Mouse (Mus musculus): Measurements from ENCODE around the gene Fbxl7. TPM values are rescaled to one million over a fixed set of nuclear protein-coding genes. Genes with fewer than 3 reads are reported as not detected.

Fbxl7 gene
- total RNA-seq, 2 experiments from 2014 or later: not detected

GRCm38 (mm10) chr15:26703156-26703840, 192.1 kb downstream of the Fbxl7 start:
- no peak for ATAC-seq (replicated peaks; ENCODE audit: poor library complexity, severe bottlenecking)

GRCm38 (mm10) chr15:26701949-26702675, 193.3 kb downstream of the Fbxl7 start:
- ATAC-seq (replicated peaks; ENCODE audit: poor library complexity, severe bottlenecking): no peak

DNA sequence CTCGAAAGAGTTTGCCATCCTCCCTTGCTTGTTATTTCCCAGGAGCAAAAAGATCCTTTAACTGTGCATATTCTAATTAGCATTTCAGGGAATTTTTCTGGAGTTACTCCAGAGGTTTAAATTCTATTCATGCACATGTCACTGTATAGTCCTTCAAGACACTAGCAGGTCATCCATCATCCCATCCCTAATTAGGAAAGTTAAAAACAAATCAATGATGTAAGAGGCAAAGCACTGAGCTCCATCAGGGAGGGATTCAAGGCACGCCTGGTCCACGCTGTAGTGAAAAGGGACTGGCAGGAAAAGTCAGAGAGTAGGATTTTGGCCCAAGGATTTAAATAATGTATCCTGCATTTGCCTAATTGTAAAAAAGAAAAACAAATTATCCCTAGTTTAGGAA, 202.3 kb downstream of the Fbxl7 start:
- no peak for ATAC-seq (replicated peaks; ENCODE audit: poor library complexity, severe bottlenecking)

GRCm38 (mm10) chr15:26688472-26689104, 206.8 kb downstream of the Fbxl7 start:
- ATAC-seq (replicated peaks; ENCODE audit: poor library complexity, severe bottlenecking): no peak

DNA sequence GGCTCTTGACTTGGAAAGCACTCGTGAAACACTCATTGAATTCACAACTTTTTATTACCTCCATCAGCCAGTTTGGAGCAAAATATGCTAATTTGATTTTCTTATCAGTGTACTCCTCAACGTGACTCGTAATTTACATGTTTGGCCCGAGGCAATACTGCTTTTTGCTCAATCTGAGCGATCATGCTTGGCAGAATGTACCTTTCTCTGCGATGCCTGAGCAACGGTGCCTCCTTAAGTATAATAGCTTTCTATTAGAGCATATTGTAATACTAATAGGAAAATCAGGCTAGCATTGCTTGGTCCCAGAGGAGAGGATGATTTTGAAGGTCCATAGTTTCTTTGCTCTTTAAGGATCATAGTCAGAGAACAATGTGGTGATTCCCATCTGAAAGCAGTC, 207.7 kb downstream of the Fbxl7 start:
- ATAC-seq (replicated peaks; ENCODE audit: poor library complexity, severe bottlenecking): no peak

DNA sequence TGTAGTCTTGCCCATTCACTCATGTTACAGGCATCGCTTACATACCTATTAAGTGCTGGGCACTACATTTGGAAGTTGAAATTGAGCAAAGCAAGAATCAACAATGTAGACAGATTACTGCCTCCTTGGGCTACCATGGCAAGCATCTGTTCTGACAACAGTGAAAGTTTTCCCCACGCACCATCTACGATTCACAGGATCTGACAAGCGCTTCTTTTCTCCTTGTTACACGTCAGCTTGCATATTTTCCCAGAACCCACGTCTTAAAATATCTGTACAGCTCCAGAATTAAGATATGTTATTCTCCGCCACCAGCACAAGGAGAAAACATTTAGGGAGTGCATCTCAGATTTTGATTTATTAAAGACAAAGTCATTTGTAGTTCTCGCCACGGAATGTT, 213.1 kb downstream of the Fbxl7 start:
- ATAC-seq (replicated peaks; ENCODE audit: poor library complexity, severe bottlenecking): no peak

- no peak for ATAC-seq (replicated peaks; ENCODE audit: poor library complexity, severe bottlenecking)
Observed at GRCm38 (mm10) chr15:26673239-26673859, 222.0 kb downstream of the Fbxl7 start.

- ATAC-seq (replicated peaks; ENCODE audit: poor library complexity, severe bottlenecking): no peak
Observed at GRCm38 (mm10) chr15:26654988-26655387, 240.4 kb downstream of the Fbxl7 start.

- ATAC-seq (replicated peaks; ENCODE audit: poor library complexity, severe bottlenecking): no peak
Observed at GRCm38 (mm10) chr15:26642563-26642962, 252.8 kb downstream of the Fbxl7 start.

- ATAC-seq (replicated peaks; ENCODE audit: poor library complexity, severe bottlenecking): no peak
Observed at GRCm38 (mm10) chr15:26639726-26640125, 255.7 kb downstream of the Fbxl7 start.

- no peak for ATAC-seq (replicated peaks; ENCODE audit: poor library complexity, severe bottlenecking)
Observed at GRCm38 (mm10) chr15:26635591-26635990, 259.8 kb downstream of the Fbxl7 start.

GRCm38 (mm10) chr15:26628181-26628580, 267.2 kb downstream of the Fbxl7 start:
- ATAC-seq (replicated peaks; ENCODE audit: poor library complexity, severe bottlenecking): no peak

- no peak for ATAC-seq (replicated peaks; ENCODE audit: poor library complexity, severe bottlenecking)
Observed at GRCm38 (mm10) chr15:26623242-26623641, 272.1 kb downstream of the Fbxl7 start.

- no peak for ATAC-seq (replicated peaks; ENCODE audit: poor library complexity, severe bottlenecking)
Observed at GRCm38 (mm10) chr15:26620279-26620678, 275.1 kb downstream of the Fbxl7 start.

- ATAC-seq (replicated peaks; ENCODE audit: poor library complexity, severe bottlenecking): no peak
Observed at GRCm38 (mm10) chr15:26619221-26619620, 276.2 kb downstream of the Fbxl7 start.

DNA sequence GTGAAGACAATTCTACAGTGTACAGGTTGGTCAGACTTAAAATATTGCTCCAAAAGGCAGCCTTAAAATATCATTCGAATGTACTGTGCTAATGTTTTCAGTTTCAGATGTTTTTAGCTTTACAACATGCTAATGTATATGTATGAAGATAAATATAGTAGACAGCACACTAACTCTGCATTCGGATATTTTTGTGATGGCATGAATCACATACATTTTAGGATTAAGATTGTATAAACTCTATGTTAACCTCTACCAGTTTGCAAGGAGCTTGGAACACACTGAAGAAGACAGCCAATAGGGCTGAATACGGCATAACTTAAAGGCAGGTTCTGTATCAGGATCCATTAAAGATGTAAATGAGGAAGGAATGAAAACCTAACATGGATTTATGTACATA, 299.1 kb downstream of the Fbxl7 start:
- no peak for ATAC-seq (replicated peaks; ENCODE audit: poor library complexity, severe bottlenecking)

DNA sequence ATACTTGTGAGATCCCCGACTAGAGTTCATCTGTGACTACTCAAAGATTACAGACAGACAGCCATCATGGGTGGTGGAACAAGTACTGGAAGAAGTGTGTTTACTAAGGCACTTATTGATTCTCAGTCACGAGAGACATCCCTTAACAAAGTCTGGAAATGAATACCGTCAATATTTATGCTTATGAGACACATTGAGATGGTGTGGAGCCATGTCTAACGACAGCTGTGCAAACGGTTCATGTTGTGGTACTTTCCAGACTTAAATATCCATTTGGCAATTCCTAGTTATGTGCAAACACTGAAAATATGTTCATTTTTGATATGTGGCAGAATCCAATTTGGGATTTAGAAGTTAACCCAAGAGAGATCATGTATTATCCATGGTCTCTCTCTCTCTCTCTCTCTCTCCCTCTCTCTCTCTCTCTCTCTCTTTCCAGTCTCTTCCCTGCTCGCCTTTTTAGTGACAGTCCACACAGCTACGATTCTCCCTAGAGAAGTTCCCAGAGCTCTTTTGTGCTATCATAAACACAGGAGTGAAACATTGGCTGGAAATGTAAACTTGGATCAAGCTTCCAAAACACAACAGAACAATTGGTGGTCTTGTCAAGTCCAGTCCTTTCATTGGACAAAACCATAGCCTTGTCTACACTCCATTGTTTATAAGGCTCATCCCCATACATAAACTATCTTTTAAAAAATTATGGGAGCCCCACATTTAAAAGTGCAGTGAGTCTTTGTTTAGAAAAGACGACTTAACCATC, 315.3 kb downstream of the Fbxl7 start:
- no peak for ATAC-seq (replicated peaks; ENCODE audit: poor library complexity, severe bottlenecking)

DNA sequence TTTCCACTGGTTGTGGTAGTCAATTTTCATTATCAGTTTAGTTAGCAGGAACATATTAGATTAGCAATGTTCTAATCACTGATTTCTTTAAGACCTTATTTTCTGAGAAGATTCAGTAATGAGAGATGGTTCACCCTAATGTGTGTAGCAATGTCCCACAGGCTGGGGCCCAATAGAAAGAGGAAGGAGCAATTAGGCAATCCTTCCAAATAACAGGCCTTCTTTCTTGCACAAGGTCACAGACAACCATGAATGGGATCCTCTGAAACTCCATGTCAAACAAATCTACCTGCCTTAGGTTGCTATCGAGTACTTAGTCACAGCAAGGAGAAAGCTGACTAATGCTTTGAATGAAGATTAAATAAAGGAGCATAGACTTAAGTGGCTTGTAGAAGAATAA, 316.9 kb downstream of the Fbxl7 start:
- peak; percentile 82 for ATAC-seq (replicated peaks; ENCODE audit: poor library complexity, severe bottlenecking)

- no peak for ATAC-seq (replicated peaks; ENCODE audit: poor library complexity, severe bottlenecking)
Observed at GRCm38 (mm10) chr15:26566076-26566475, 329.3 kb downstream of the Fbxl7 start.

- ATAC-seq (replicated peaks; ENCODE audit: poor library complexity, severe bottlenecking): no peak
Observed at GRCm38 (mm10) chr15:26553620-26554019, 341.8 kb downstream of the Fbxl7 start.

All from granulocyte monocyte progenitor cell, adult 5-6 weeks (primary cell).